Mouse (Mus musculus): ENCODE data around the gene Gpsm3.

Gene Gpsm3

DNA sequence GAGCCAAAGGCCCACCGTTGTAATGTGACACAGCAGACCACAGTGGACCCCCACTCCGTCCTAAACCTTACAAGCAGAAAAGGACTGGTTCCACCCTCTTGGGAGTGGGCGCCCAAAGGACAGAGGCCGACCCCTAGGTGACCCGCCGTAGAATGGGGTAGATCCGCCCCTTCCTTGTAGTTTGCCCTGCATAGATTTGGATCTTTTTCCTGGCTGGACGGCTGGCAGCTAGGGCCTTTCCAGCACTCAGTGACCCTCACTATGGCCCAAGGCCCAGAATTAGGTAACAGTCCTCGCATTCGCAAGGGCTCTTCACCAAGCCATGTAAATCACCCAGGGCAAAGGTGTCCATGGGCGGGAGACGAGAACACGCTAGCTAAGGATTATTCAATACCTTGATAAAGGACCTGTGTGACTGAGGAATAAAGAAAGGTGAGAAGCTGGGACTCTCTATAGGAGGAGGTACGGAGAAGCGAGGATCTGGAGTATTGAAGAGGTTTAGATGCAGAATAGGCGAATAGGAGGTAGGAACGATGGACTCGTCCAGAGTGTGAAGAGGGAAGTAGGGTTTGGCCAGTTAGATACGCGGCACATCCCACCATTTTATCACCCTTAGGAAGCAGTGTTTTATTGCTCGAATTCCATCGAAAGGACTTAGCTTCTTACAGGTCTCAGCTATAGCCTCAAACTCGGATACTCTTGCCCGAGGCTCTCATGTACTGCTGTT, 15.1 kb downstream of the Gpsm3 start:
- DNase-seq = peak; percentile 83 to 90

DNA sequence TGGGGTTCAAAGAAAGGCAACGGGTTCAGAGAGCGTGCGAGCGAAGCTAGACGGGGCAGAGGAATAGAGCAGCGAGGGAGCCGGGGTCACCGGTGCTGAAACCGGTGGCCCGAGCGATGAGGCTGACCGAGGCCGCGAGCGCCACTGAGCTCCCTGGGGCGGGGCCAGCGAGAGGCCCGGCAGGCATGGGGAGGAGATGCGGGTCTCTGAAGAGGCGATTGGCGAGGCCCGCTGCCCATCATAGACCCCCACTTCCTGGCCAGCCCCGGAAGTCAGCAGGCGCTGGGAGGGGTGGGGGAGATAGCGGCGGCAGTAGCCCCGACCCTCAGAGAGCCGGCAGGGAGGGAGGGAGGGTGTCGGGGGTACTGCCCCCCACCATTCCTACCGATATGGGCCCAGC, 16.0 kb downstream of the Gpsm3 start:
- DNase-seq = peak; percentile 98 to 99

DNA sequence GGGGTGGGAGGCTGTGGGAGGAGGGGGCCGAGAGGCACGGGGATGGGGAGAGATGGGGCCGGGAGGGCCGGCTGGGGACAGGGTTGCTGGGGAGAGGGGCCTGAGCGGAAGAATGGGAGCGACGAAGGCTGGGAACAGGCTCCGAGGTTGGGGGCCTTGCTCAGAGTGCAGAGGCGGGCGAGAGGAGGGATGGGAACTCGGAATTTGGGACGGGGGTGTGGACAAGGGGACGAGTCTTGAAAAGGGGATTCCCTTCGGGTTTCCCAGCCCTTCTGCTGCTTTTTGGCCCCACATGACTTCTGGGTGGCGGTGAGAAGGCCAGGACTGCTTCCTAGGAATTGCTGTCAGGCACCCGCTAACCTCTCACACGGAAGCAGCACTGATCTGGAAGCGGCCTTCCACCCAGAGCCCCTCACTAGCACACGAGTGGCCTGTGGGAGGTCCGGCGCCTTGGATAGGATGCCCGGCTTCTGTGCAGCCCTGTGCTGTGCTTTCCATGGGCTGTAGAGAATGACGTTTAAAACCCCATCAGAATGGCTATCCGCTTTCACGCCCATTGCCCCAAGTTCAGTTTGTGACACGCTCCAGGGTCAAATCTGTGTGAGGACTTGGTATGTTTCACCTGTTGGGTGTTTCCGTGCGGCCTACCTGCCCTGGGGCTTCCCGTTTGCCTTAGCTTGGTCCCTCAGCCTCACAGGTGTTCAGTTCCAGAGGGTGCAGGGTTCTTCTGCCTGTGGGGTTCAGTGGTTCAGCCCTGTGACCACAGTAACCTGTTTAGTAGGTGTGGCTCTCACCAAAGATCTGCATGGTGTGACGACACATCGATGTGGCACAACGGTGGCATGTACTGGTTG, 16.8 kb downstream of the Gpsm3 start:
- DNase-seq = no peak

DNA sequence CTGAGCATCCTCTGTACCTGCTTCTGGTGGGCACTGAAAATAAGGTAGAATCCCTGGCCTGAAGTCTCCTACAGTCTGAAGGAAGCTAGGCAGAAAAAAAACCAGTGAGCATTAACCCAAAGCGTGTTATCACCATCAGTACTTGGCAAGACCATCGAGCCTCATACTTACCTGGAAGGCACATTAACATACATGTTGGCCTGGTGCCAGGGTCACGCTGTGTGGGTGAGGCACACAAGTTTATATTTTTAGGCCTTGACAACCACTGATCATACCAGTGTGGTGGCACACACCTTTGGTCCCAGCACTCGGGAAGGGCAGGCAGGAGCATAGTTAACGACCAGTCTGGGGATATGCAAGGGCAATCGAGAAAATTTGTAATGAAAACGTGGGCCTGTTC, 18.4 kb downstream of the Gpsm3 start:
- DNase-seq = peak in 1 of 2 experiments; percentile 47

DNA sequence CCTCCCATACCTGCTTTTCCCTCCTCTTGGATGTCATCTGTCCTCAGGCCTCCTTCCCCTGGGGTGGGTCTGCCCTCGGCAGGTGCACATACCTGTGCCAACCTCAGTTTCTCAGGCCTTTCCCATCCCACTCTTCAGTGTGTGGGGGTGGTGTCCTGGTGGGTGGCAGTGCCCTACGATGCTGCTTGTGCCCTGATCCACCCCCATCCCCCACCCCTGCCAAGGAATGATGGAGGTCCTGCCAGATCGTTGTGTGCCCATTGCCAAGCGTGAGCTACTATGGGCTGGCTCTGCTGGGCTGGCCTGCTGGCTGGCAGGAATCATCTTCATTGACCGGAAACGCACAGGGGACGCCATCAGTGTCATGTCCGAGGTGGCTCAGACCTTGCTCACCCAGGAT, 21.4 kb downstream of the Gpsm3 start:
- DNase-seq = no peak

GRCm38 (mm10) chr17:34613054-34613645, 23.5 kb downstream of the Gpsm3 start:
- DNase-seq = no peak

GRCm38 (mm10) chr17:34613830-34614229, 24.2 kb downstream of the Gpsm3 start:
- no peak for DNase-seq

GRCm38 (mm10) chr17:34615871-34616270, 26.3 kb downstream of the Gpsm3 start, which contains the start of gene Egfl8:
TSS of gene Egfl8 (minus strand) at chr17:34615971.
- no peak for DNase-seq

DNA sequence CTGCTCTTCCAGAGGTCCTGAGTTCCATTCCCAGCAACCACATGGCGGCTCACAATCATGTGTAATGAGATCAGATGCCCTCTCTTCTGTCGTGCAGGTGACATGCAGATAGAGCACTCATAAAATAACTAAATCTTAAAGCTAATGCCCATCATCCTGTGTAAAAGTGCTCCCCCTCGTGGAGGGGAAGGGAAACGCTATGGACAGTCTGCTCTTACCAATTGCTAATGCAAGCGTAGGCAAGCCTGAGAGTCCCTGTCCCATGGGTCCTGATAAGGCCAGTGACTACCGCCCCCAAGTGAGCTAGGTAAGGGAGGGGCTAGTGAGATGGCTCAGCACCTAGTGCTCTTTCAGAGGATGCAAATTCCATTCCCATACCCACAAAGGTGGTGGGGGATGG, 29.4 kb downstream of the Gpsm3 start:
- peak; percentile 82 to 88 for DNase-seq

DNA sequence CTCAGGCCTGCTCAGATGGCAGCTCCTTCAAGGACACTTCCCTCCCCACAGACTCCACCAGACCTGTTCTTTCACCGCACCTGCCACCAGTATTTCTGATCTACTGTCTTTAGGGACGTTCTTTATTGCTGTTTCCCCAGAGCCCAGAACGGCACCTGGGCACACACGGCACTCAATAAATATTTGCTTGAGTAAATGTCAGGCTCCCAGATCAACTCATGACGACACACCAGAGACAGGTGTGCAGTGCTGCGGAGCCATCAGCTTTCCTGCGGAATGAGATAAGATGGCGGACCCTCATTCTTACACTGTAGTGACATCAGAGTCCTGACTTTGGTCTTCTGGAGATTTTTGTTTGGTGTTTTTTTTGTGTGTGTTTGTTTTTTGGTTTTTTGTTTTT, 31.4 kb downstream of the Gpsm3 start:
- no peak for DNase-seq

- no peak for DNase-seq
Observed at GRCm38 (mm10) chr17:34623161-34623560, 33.6 kb downstream of the Gpsm3 start.

DNA sequence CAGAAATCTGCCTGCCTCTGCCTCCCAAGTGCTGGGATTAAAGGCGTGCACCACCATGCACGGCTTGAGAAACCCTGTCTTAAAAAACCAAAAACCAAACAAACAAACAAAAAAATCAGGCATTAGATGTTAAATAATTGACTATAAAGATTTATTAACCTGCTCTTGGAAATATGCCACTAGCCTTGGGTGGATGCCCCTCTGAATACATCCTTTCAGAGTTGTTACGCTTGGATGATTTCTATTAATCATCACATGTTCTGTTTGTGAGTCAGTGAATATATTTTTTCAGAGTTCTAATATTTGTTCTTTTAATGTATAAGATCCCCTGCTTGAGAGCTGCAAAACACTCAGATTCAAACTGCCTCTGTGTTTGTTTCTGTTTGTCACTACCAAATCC, 35.4 kb downstream of the Gpsm3 start:
- no peak for DNase-seq

DNA sequence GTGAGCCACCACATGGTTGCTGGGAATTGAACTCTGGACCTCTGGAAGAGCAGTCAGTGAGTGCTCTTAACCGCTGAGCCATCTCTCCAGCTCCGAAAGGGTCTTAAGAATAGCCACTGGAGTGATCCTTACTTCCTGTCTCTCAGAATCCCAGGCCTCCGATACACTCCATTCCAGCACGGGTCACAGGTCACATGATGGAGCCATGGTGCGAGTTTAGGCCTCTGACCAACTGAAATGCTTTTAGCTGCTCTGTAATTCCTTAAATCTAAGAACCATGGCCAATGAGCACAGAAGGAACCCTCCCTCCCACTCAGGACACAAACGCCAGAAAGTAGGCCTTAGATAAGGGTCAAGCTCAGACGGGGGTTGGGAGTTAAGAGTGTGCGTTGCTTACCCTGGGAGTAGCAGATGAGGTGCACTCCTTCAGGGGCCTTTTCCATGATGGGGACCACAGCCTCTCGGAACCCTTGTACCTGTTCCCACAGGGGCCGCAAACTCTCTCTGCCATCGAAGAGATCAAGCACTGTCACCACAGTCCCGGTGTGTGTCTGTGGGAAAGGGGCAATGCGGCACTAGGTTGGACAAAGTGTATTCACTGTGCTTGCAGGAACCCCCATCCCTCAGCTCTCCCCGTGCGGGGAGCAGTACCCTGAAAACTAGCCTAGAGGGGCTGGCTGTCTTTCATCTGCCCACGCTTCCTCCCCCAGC, 36.6 kb downstream of the Gpsm3 start:
- peak in 1 of 2 experiments; percentile 57 for DNase-seq

DNA sequence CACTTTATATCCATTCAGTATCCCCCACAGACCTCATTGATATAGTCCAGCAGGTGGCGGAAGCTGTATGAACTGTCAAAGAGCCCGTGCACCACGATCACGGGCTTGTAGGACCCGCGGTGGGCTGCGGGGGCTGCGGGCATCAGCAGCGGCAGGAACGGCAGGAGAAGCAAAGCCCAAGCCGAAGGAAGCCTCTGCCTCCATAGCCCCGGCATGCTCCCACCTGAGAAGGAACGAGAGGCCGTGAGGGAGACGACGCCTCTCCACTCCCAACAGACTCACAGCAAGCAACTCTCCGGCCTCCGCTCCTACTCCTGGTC, 37.1 kb downstream of the Gpsm3 start:
- DNase-seq = no peak

DNA sequence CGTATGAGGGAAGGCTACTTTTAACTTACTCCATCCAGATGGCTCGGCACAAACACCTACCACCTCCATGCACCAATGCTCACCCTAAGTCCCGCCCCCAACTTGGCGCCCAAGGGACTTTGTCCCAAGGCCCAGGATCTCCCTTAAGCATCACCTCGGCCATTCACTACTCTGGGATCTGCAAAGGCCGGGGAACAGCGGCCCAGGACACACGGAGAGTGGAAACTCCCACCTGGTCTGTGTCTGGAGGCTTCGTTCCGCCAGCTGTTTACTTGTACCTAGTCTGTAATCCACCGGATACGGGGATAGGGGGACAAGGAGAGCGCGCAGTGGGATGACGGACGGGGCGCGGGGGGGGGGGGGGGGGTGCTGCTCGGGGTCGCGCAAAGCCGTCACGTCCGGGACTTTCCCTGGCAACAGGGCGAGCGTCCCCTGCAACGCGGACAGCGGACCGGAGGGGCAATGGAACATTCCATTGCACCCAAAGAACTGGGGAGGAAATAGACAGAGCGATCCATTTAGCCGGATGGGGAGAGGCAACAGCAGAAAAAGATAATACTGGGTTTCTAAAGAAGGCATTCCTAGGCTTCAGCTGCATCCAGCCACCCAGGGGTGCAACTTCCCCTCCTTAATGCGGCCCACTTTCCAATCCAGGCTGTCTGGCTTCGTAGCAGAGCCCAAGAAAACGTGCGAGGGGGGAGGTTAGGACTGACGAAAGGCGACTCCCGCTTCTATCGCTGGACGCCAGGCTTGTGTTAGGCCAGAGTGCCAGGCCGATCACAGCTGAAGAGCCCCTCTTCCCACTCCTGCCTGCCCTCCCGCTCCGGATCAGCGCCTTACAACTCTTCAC, 37.7 kb downstream of the Gpsm3 start:
- DNase-seq = peak; percentile 94 to 95

DNA sequence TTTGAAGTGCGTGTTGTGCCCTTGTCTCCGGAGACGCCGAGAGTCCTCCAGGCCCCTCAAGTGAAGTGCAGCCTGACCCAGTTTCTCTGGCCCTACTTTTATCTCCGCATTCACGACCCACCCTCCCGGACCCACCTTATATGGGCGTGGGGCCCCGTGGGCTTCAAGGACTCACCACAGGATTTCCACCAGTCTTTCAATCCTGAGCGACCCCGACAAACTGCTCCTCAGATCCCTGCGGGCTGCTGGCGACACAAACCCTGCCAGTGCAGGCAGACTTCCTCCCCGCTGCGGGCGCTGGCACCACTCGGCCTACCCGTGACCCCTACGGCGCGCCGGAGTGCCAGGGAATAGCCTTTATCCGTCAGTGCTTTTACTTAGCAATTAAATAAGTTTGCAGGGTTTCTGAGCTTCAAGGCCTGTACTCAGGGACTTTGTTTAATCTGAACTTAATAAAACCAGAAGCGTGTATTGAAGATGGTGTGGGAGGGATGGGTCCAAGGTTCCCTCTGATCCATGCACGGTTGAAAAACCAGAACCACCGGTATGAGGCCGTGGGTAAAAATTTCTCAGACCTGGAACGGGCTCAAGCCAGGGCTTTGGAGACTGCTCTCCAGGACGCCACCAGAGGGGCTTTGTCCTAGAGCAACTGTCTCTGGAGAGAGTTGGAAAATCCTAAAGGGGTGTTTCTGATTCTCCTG, 38.5 kb downstream of the Gpsm3 start, which contains the start of gene Ppt2:
TSS of gene Ppt2 (minus strand) at position 568 of the 701 bp plus-strand sequence.
- peak; percentile 73 to 78 for DNase-seq

- no peak for DNase-seq
Observed at GRCm38 (mm10) chr17:34628644-34628967, 39.0 kb downstream of the Gpsm3 start.

DNA sequence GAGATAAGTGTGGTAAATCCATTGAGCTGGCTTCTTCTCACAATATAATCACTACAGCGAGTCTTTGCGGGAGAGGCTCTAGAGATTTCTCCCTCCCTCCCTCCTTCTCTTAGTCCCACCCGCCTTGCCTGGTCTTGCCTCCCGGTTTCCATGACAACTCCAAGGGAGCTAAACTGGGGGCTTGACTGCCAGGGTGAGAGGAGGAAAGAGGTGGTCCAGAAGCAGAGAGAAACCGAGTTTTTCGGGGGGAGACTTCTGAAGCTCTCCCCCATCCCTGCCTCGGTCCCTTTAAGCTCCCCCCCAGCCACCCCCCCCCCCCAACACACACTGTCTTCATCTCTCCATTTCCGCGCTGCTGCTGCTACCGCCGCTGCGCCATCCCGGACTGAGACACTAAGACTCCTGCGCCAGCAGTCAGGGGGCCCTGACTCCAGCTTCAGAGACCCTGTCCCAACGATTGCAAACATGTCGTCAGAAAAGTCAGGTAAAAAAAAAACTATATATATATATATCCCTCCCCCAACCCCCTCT, 39.7 kb downstream of the Gpsm3 start, which contains the start of gene Prrt1:
TSS of gene Prrt1 (plus strand) at position 313 of the 531 bp plus-strand sequence.
- DNase-seq = no peak

GRCm38 (mm10) chr17:34629796-34630603, 40.4 kb downstream of the Gpsm3 start:
- no peak for DNase-seq

DNA sequence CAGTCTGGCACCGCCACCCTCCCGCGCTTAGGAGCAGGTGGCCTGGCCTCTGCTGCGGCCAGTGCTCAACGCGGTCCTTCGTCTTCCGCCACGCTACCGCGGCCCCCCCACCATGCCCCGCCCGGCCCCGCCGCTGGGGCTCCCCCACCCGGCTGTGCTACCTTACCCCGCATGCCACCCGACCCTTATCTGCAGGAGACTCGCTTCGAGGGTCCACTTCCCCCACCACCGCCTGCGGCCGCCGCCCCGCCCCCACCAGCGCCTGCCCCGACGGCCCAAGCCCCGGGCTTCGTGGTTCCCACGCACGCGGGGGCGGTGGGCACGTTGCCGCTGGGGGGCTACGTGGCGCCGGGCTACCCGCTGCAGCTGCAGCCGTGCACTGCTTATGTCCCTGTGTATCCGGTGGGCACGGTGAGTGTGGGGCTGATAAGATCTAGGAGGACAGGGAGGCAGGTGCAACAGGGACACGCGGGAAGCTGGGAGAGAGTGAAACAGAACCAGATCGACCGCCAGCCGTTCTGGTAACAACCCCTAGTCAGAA, 41.2 kb downstream of the Gpsm3 start:
- no peak for DNase-seq

Measured in kidney, postnatal 36 days (tissue).